Mouse (Mus musculus) heart, postnatal 0 days (tissue): Measurements from ENCODE around the gene Hoxd4. TPM values are rescaled to one million over a fixed set of nuclear protein-coding genes. Genes with fewer than 3 reads are reported as not detected.

Experiments used
- ATAC-seq: fragments of 200-750 bp; cut with Nextera tagmentation; 2 replicates; pipeline ENCODE4 v1.8.0; 2017; ENCODE audit warnings: low read depth, moderate number of reproducible peaks, moderate library complexity; ENCODE audit not compliant: insufficient read depth
- DNase-seq: peaks from one replicate; pipeline ENCODE4 v3.0.0-alpha.2; 2016; ENCODE audit warnings: low spot score
- H3K27ac ChIP-seq: fragments of 300-500 bp; sonication (generic); 2 replicates; pipeline ENCODE4 v1.5.1; 2014; ENCODE audit warnings: low read depth, mild to moderate bottlenecking
- H3K27me3 ChIP-seq: fragments of 300-500 bp; sonication (generic); 2 replicates; pipeline ENCODE4 v1.6.1; 2014; ENCODE audit warnings: low read length, mixed read lengths; ENCODE audit not compliant: control insufficient read depth, insufficient read depth
- H3K36me3 ChIP-seq: fragments of 300-500 bp; sonication (generic); replicated peaks from 2 replicates; pipeline ENCODE4 v1.6.1; 2014; ENCODE audit warnings: low read length, mixed read lengths; ENCODE audit not compliant: control insufficient read depth, insufficient read depth
- H3K4me1 ChIP-seq: fragments of 300-500 bp; sonication (generic); 2 replicates; pipeline ENCODE4 v1.6.1; 2014; ENCODE audit warnings: antibody characterized with exemption; ENCODE audit not compliant: control insufficient read depth, insufficient read depth
- H3K4me2 ChIP-seq: fragments of 300-500 bp; sonication (generic); 2 replicates; pipeline ENCODE4 v1.6.1; 2014; ENCODE audit warnings: low read depth, mild to moderate bottlenecking, low read length, moderate library complexity
- H3K4me3 ChIP-seq: fragments of 300-500 bp; sonication (generic); 2 replicates; pipeline ENCODE4 v1.5.1; 2014; ENCODE audit warnings: low read depth, low read length
- H3K9ac ChIP-seq: fragments of 300-500 bp; sonication (generic); replicated peaks from 2 replicates; pipeline ENCODE4 v1.6.1; 2014; ENCODE audit warnings: low read depth, low read length, mixed read lengths
- H3K9me3 ChIP-seq: fragments of 300-500 bp; sonication (generic); replicated peaks from 2 replicates; pipeline ENCODE4 v1.6.1; 2016; ENCODE audit warnings: low read length; ENCODE audit not compliant: control insufficient read depth
- CTCF ChIP-seq: IDR thresholded peaks from 2 replicates; pipeline ENCODE4 v1.5.1; 2016; ENCODE audit warnings: antibody characterized with exemption, control low read depth, low read depth
- EP300 ChIP-seq: IDR thresholded peaks from 2 replicates; pipeline ENCODE4 v1.6.1; 2016; ENCODE audit warnings: antibody characterized with exemption, low read depth
- WGBS: fragments of 180-500 bp; shearing (Covaris S2); extraction: QIAGEN DNeasy Blood & Tissue Kit; methylation state at CpG from one replicate; pipeline ENCODE4 v1.1.7; 2014; 5-methylcytosine and 5-hydroxymethylcytosine counted together
- polyA plus RNA-seq: library from polyadenylated mRNA; unstranded; fragments of >200 nt; fragmentation: Nextera tagmentation; extraction: Ambion mirVana; gene quantifications from 2 replicates; pipeline ENCODE4 v1.2.1, GENCODE M21; 2015
- total RNA-seq: library from RNA; depleted of rRNA; stranded (reverse); fragments of >200 nt; gene quantifications from 2 replicates; pipeline ENCODE4 v1.2.3, GENCODE M21; 2014; ENCODE audit warnings: low replicate concordance; rRNA removed

Hoxd4 gene
- total RNA-seq (0.19 TPM in 1 of 2 replicates, not detected in the other), polyA plus RNA-seq (0.05 and 0.11 TPM in 2 replicates)

GRCm38 (mm10) chr2:74711721-74712621, at the start of gene Hoxd4, which contains the start of gene Hoxd3:
TSS of gene Hoxd4 (plus strand) at chr2:74711929.
TSS of gene Hoxd3 (plus strand) at chr2:74711927.
- Histone ChIP-seq H3K9me3 (no peaks in the 10 kb centered on the region), H3K27me3 (peaks cover 99% of the 10 kb centered on the region), H3K36me3 (no peaks in the 10 kb centered on the region), H3K27ac (no peak within 1 kb of the TSS), H3K4me1 (peaks cover 6% of the 10 kb centered on the region; the same call in 1 of the 2 replicates), H3K4me2 (peak within 1 kb of the TSS; percentile 61), H3K9ac (no peak within 1 kb of the TSS), H3K4me3 (peak within 1 kb of the TSS; percentile 46)
- TF ChIP-seq EP300 (no peak), CTCF (no peak)
- DNase-seq (no peak), ATAC-seq (0 out of 2 replicates have a peak, but pooled peaks have one; percentile 13)
- 1% methylated on average over 65 of the region's 65 CpGs for WGBS

GRCm38 (mm10) chr2:74663291-74663925, 48.3 kb upstream of the Hoxd4 start:
- Histone ChIP-seq H3K9ac (no peak overlapping the region), H3K4me1 (peaks cover 3% of the 10 kb centered on the region; the same call in 1 of the 2 replicates), H3K9me3 (no peaks in the 10 kb centered on the region), H3K27ac (no peak overlapping the region), H3K27me3 (peaks cover 98% of the 10 kb centered on the region), H3K4me3 (no peak overlapping the region), H3K4me2 (no peak overlapping the region), H3K36me3 (no peaks in the 10 kb centered on the region)
- no peak for DNase-seq
- 4% methylated on average over 18 of the region's 18 CpGs for WGBS
- TF ChIP-seq EP300 (no peak), CTCF (peak; percentile 55)
- no peak for ATAC-seq

DNA sequence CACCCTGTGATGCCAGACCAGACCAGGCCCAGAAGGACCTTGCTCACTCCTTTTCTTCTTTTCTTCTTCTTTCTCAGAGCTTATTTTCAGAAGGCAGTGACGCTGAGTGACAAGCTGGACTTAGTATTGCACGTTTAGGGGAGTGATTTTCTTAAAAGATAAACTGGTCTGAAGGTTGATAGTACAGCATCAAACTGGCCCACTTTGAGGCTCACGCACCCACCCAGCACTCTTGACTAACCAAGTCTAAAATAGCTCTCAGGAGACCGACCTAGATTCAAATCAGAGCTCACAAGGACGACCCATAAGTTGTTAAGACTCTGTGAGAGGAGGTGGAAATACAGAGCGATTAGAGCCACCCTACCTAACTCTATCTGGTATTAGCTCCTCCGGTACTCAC, 45.3 kb upstream of the Hoxd4 start:
- no peak for TF ChIP-seq CTCF
- no peak for TF ChIP-seq EP300
- DNase-seq: no peak
- Histone ChIP-seq H3K9me3 (no peaks in the 10 kb centered on the region), H3K4me3 (no peak overlapping the region), H3K27me3 (peaks cover 99% of the 10 kb centered on the region), H3K4me1 (peaks cover 4% of the 10 kb centered on the region; the same call in 1 of the 2 replicates), H3K36me3 (no peaks in the 10 kb centered on the region), H3K4me2 (no peak overlapping the region), H3K9ac (no peak overlapping the region), H3K27ac (no peak overlapping the region)
- no peak for ATAC-seq
- WGBS: 3% methylated on average over 7 of the region's 7 CpGs

DNA sequence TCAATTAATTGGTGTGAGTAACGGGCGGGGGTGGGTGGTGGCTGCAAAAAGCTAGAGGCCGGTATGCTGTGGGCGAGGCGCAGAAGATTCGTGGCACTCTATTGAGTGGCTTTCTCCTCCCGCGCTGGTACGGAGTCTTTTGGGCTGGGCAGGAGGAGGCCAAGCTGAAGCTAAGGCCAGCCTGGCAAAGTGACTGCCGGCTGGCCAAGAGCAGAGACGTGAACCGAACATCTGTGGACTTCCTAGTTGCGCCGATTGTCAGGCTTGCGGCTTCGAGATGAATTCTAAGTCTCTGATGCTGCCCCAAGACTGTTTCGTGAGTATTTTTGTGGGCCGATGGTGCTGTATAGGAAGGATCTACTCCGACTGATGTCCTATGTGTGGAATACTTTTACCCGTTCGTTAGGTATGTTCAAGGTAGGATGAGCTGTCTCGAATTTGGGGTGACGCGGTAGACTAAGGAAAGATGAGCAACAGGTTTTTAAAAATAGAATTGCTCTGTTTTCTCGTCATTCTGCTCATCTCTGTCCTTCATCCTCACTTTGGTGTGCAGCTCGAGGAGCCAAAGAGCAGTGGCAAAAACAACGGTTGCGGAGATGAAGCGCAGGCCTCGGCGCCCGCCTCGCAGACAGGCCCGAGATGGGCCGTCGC, 44.4 kb upstream of the Hoxd4 start:
- DNase-seq (no peak), ATAC-seq (no peak)
- Histone ChIP-seq H3K4me1 (peaks cover 4% of the 10 kb centered on the region; the same call in 1 of the 2 replicates), H3K9ac (no peak overlapping the region), H3K4me2 (no peak overlapping the region), H3K27me3 (peaks cover 99% of the 10 kb centered on the region), H3K27ac (no peak overlapping the region), H3K9me3 (no peaks in the 10 kb centered on the region), H3K4me3 (no peak overlapping the region), H3K36me3 (no peaks in the 10 kb centered on the region)
- 3% methylated on average over 36 of the region's 36 CpGs for WGBS
- TF ChIP-seq CTCF (no peak), EP300 (no peak)

- DNase-seq: no peak
- TF ChIP-seq CTCF (no peak), EP300 (no peak)
- no peak within 1 kb of the TSS for H3K27ac ChIP-seq
- no peaks in the 10 kb centered on the region for H3K36me3 ChIP-seq
- no peak; the same call in 1 of the 2 replicates for ATAC-seq
- H3K27me3 ChIP-seq: peaks cover 99% of the 10 kb centered on the region
- H3K9ac ChIP-seq: no peak within 1 kb of the TSS
- under 1% methylated on average over 28 of the region's 51 CpGs for WGBS
- H3K4me1 ChIP-seq: peaks cover 8% of the 10 kb centered on the region; the same call in 1 of the 2 replicates
- H3K4me3 ChIP-seq: peak within 1 kb of the TSS; percentile 51
- no peaks in the 10 kb centered on the region for H3K9me3 ChIP-seq
- H3K4me2 ChIP-seq: peak within 1 kb of the TSS; percentile 68
Measured at GRCm38 (mm10) chr2:74667842-74668357, 43.8 kb upstream of the Hoxd4 start, which contains the start of gene Hoxd13. TSS of gene Hoxd13 (plus strand) at chr2:74668310.
